Mouse (Mus musculus) ES-E14 (cell line): ENCODE results near the gene Fasl. TPM values are rescaled to one million over a fixed set of nuclear protein-coding genes. Genes with fewer than 3 reads are reported as not detected.

ENCODE experiments used
- DNase-seq: peaks from one replicate; pipeline ENCODE4 v3.0.0-alpha.2; 2013; ENCODE audit warnings: low read depth, low spot score
- H3K27ac ChIP-seq: 2 replicates; pipeline ENCODE4 v1.5.1; 2012; ENCODE audit warnings: low read depth, mild to moderate bottlenecking, low read length, moderate library complexity, mixed read lengths; ENCODE audit not compliant: poor library complexity, insufficient read depth, severe bottlenecking
- H3K36me3 ChIP-seq: 2 replicates; pipeline ENCODE4 v1.6.1; 2012; ENCODE audit warnings: mild to moderate bottlenecking, low read length, moderate library complexity, mixed read lengths; ENCODE audit not compliant: control insufficient read depth, poor library complexity, insufficient read depth, severe bottlenecking
- H3K4me1 ChIP-seq, 2 experiments: fragments of 150-350 bp in 1 of 2; sonication (generic) in 1 of 2; 2 replicates each; pipeline ENCODE4 v1.6.1; 2012; ENCODE audit warnings: low read length in 2 of 2, mild to moderate bottlenecking in 1 of 2, mixed read lengths in 1 of 2; ENCODE audit not compliant: control insufficient read depth in 2 of 2, insufficient read depth in 2 of 2, poor library complexity in 1 of 2
- H3K4me3 ChIP-seq, 2 experiments: fragments of 150-350 bp in 1 of 2; sonication (generic) in 1 of 2; 2 replicates each; pipeline ENCODE4 v1.5.1; 2012; ENCODE audit warnings: low read length in 2 of 2, low read depth in 1 of 2, mild to moderate bottlenecking in 1 of 2, mixed read lengths in 1 of 2; ENCODE audit not compliant: insufficient read depth in 1 of 2, poor library complexity in 1 of 2, severe bottlenecking in 1 of 2
- H3K9ac ChIP-seq: 2 replicates; pipeline ENCODE4 v1.6.1; 2012; ENCODE audit warnings: low read depth, mild to moderate bottlenecking, low read length, mixed read lengths; ENCODE audit not compliant: poor library complexity, insufficient read depth, severe bottlenecking
- H3K9me3 ChIP-seq: fragments of 150-350 bp; sonication (generic); 2 replicates; pipeline ENCODE4 v1.6.1; 2012; ENCODE audit warnings: low read depth, mild to moderate bottlenecking, low read length; ENCODE audit not compliant: control insufficient read depth, insufficient read depth
- CHD2 ChIP-seq: IDR thresholded peaks from 2 replicates; pipeline ENCODE4 v1.6.1; 2014; ENCODE audit warnings: mild to moderate bottlenecking, low read depth, low read length, inconsistent platforms
- HCFC1 ChIP-seq: IDR thresholded peaks from 2 replicates; pipeline ENCODE4 v1.6.1; 2012; ENCODE audit warnings: low read length, inconsistent platforms, borderline replicate concordance; ENCODE audit not compliant: insufficient read depth
- MAFK ChIP-seq: IDR thresholded peaks from 2 replicates; pipeline ENCODE4 v1.6.1; 2014; ENCODE audit warnings: mild to moderate bottlenecking, low read depth, low read length, inconsistent platforms; ENCODE audit not compliant: insufficient read depth
- ZC3H11A ChIP-seq: IDR thresholded peaks from 2 replicates; pipeline ENCODE4 v1.6.1; 2012; ENCODE audit warnings: low read depth, mild to moderate bottlenecking, inconsistent platforms, low read length, borderline replicate concordance
- ZNF384 ChIP-seq: IDR thresholded peaks from 2 replicates; pipeline ENCODE4 v1.6.1; 2012; ENCODE audit warnings: low read depth, low read length, inconsistent platforms
- in situ Hi-C, 2 experiments: fragments of 600-800 bp; cut with MboI; formaldehyde crosslinking; loops; one replicate each; pipeline ENCODE4 v1.15.1; 2025; ENCODE audit warnings: low sequenced_read_pairs in 2 of 2, inconsistent platforms in 1 of 2; ENCODE audit not compliant: unreplicated experiment in 2 of 2
- total RNA-seq: library from RNA; depleted of rRNA; stranded (reverse); fragments of 300-350 nt; gene quantifications from 2 replicates; pipeline ENCODE4 v1.2.3, GENCODE M21; 2012

Gene Fasl
- total RNA-seq, 1 experiment, result 0.22 TPM

DNA sequence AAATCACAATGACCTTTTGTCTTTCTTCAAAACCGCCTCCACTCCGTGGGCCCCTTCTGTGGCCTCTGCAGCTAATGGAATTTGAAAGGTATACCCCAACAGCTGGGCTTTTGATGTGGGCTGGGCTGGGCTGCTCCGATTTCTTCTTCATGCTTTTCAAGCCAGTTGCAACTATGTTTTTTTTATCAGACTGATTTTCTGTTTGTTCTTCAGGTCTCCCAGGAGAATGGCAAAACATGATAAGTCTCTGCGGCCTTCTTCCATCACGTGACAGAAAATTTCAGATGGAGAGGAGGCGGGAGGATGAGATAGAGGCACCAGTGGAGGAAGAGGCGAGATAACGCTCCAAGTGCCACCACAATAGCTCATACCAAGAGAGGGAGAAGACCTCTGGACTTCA is 37.0 kb downstream of the Fasl start:
- no peaks in the 10 kb centered on the region for H3K36me3 ChIP-seq
- H3K4me1 ChIP-seq, result peaks cover 0 to 3% of the 10 kb centered on the region in 2 experiments; a peak in 1 of 4 replicates
- H3K9me3 ChIP-seq, result no peaks in the 10 kb centered on the region
- no peak overlapping the region for H3K4me3 ChIP-seq
- in situ Hi-C loops, result no loop called here
- no peak overlapping the region for H3K9ac ChIP-seq
- no peak for DNase-seq
- 0 out of 2 replicates have a peak, but pooled peaks have one; percentile 32 for TF ChIP-seq ZNF384
- TF ChIP-seq HCFC1, result no peak
- no peak overlapping the region for H3K27ac ChIP-seq

DNA sequence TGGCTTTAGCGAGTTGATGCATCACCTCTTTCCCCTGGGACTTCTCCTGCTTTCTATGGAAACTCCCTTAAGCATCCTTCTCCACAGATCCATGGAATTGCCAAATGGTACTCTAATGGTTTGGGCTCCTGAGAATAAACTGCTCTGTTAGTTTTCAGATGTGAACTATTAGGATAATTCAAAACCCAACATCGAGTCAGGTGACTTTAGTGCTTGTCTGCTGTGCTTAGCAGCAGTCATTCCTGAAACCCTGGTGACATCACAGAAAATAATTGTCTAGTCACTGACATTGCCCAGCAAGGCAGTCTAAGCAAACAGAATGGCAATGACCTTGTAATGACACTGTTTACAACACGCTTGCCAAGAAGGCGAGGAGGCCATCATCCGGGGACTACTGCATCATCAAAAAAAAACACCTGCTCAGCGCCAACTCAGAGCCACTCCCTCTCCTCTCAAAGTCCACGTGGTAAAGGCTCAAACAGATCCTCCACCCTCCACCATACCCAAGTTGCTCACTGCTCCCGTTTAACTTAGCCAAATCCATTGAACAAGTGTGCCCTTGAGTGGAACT is 37.7 kb downstream of the Fasl start:
- Histone ChIP-seq H3K4me1 (peaks cover 0 to 3% of the 10 kb centered on the region in 2 experiments; a peak in 1 of 4 replicates), H3K36me3 (no peaks in the 10 kb centered on the region), H3K27ac (no peak overlapping the region), H3K9me3 (no peaks in the 10 kb centered on the region), H3K4me3 (no peak overlapping the region), H3K9ac (no peak overlapping the region)
- in situ Hi-C loops, result no loop called here
- DNase-seq, result no peak
- TF ChIP-seq MAFK, result no peak
- TF ChIP-seq HCFC1, result no peak
- no peak for TF ChIP-seq CHD2
- TF ChIP-seq ZNF384, result no peak
- no peak for TF ChIP-seq ZC3H11A

DNA sequence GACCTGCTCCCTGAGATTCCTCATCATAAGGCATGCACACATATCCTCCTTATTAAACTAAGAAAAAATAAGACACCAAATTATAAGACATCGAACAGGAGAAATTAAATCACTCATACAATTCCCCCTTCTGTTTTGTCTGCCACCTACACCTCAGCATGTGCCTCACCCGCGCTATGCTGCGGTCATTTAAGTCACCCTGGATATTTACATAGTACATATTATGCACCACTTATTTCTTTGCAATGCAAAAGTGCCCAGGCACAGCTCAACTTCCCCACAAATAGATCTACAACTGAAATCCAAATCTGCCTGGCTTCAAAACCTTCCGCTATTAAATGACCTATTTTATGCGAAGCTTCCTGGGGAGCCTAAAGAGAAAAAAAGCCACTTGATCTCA is 39.6 kb downstream of the Fasl start:
- Histone ChIP-seq H3K27ac (no peak overlapping the region), H3K9ac (no peak overlapping the region), H3K9me3 (no peaks in the 10 kb centered on the region), H3K4me1 (peaks cover 0 to 3% of the 10 kb centered on the region in 2 experiments; a peak in 1 of 4 replicates), H3K4me3 (no peak overlapping the region), H3K36me3 (no peaks in the 10 kb centered on the region)
- in situ Hi-C loops, result loop anchor here in 1 of 2 experiments (10.0 kb wide), 1 partner anchor 216 kb away; the partner anchor contains the start of gene Pigc
- DNase-seq, result no peak
- TF ChIP-seq ZNF384 (no peak), MAFK (no peak), ZC3H11A (no peak), CHD2 (no peak), HCFC1 (no peak)

DNA sequence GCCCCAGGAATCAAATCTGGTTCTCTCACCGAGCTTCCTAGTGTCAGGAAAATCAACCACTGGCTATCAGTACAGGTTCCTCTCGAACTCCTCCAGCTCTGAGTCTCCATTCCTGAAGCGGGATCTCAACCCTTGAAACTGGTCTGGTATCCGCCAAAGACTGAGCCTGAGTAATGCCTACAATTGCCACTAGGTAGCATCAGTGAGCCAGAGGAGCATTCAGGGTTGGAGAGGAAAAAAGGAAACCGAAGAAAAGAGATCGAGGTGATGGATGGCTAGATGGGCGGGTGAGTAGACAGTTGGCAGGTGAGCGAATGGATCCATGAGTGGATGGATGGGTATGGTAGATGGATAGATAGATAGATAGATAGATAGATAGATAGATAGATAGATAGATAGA is 40.2 kb downstream of the Fasl start:
- H3K4me3 ChIP-seq, result no peak overlapping the region
- no peaks in the 10 kb centered on the region for H3K36me3 ChIP-seq
- no peak overlapping the region for H3K27ac ChIP-seq
- H3K4me1 ChIP-seq, result peaks cover 0 to 3% of the 10 kb centered on the region in 2 experiments; a peak in 1 of 4 replicates
- no peak for TF ChIP-seq HCFC1
- no peak for TF ChIP-seq CHD2
- no peak for TF ChIP-seq ZNF384
- TF ChIP-seq ZC3H11A, result peak; percentile 79; the same call in 1 of the 2 replicates
- peak; percentile 69 for DNase-seq
- no peak overlapping the region for H3K9ac ChIP-seq
- H3K9me3 ChIP-seq, result no peaks in the 10 kb centered on the region
- in situ Hi-C loops, result loop anchor here in 1 of 2 experiments (10.0 kb wide), 1 partner anchor 217 kb away; the partner anchor contains the start of gene Pigc
